Mouse (Mus musculus) brain, embryonic 14.5 days (tissue): ENCODE results near the gene Sdk1.

ENCODE experiments used
- CTCF ChIP-seq: fragments of 200-500 bp; IDR thresholded peaks from 2 replicates; pipeline ENCODE4 v1.5.1; 2012; ENCODE audit warnings: inconsistent platforms, mild to moderate bottlenecking, moderate library complexity, borderline replicate concordance; ENCODE audit not compliant: insufficient read depth, insufficient read length; ENCODE audit errors: extremely low read depth
- POLR2A ChIP-seq: fragments of 200-500 bp; IDR thresholded peaks from 2 replicates; pipeline ENCODE4 v1.6.1; 2012; ENCODE audit warnings: mild to moderate bottlenecking, inconsistent platforms, borderline replicate concordance; ENCODE audit not compliant: poor library complexity, insufficient read depth, insufficient read length, severe bottlenecking; ENCODE audit errors: extremely low read depth

GRCm38 (mm10) chr5:141428132-141428531 is 186.8 kb downstream of the Sdk1 start:
- TF ChIP-seq CTCF, result no peak
- TF ChIP-seq POLR2A, result no peak
